Mouse (Mus musculus) spleen, adult 2 months (tissue): Measurements from ENCODE around the gene Ccser1.

Source experiments
- CTCF ChIP-seq: fragments of 200-500 bp; IDR thresholded peaks from 2 replicates; pipeline ENCODE4 v1.5.1; 2011; ENCODE audit warnings: mild to moderate bottlenecking, inconsistent platforms; ENCODE audit not compliant: insufficient read depth, insufficient read length, insufficient replicate concordance; ENCODE audit errors: extremely low read depth
- POLR2A ChIP-seq: fragments of 200-500 bp; IDR thresholded peaks from 2 replicates; pipeline ENCODE4 v1.6.1; 2011; ENCODE audit warnings: low read depth, low read length, inconsistent platforms

- TF ChIP-seq CTCF: no peak
- no peak for TF ChIP-seq POLR2A
These were observed 4.0 kb upstream of the Ccser1 start for GRCm38 (mm10) chr6:61176126-61176525.
